Mouse (Mus musculus) embryo, embryonic 11 days (tissue): ENCODE results near the gene Rxfp3.
A peak's percentile ranks its signal among the peaks of the same experiment; 100 is the strongest.
"Not testable (repeated sequence)": the region's sequence is repeated elsewhere in the genome, so short reads cannot be mapped to it uniquely, and the experiment has no call there.

Experiments
- DNase-seq: peaks from one replicate; pipeline ENCODE4 v3.0.0-alpha.2; 2015

Gene Rxfp3

GRCm38 (mm10) chr15:11035947-11036474 is 1.8 kb downstream of the Rxfp3 start:
- peak; percentile 37 for DNase-seq

DNA sequence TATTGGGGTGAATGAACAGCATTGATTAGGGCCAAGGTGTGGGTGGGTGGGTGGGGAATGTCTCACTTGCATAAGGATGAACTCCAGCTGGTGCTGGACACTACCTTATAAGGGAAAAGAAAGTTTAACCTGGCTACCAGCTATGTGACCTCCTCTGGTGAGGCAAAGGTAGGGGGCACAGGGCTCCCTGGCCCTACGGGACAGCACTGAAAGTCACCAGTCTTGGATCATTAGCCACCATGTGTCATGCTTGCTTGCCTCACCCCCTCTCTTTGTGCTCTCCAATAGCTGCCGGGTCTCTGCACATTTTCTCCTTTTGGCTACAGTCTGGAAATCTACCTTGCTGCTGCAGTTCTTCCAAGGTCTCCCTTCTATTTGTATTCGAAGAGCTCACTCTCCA is 7.6 kb downstream of the Rxfp3 start:
- DNase-seq = no peak

DNA sequence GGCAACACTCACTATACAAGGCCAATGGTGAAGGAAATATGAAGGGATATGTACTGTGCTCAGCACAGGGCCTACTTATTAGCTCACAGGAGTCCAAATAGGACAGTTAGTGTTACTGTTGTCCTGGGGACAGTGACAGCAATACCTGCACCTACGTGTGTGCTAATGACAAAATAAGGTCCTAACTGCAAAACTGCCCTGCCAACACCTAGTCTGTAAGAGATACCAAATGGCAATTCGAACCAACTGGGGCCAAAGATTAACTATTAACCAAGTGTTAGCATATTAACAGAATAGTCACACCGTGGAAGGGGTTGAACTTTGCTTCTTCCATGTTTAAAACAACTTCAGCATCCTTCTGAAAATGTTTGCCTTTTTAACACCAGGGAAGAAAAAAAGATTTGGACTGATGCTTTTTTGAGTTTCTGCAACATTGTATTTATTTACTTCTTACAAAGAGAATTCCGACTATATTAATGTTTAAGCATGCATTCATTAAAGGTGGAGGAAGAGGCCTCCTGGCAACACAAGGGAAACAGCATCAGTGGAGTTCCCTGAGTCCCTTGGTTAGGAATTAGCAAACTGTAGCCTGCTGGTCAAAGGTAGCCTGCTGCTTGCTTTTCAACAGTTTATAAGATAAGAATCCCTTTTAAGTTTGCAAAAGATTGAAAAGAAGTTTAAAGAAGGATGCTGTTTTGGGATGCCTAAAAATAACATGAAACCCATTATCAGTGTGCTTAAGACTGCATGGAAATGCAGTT is 10.8 kb downstream of the Rxfp3 start:
- no peak for DNase-seq

DNA sequence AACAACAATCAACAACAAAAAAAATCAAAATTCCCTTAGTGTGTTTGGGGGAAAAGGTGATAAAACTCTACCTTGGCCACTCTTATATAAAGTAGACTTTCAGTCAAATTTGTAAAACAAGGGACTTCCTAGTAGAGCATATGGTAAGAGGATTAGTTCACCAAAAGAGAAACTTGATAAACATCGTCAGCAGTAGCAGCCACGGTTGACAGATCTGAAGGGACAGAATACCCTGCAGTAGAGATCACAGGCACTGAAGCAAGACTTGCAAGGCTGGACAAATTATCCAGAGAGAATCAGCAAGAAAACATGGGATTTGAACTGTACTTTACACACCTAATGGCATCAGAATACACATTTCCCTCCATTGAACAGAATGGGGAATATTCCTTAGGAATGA is 22.9 kb downstream of the Rxfp3 start:
- no peak for DNase-seq

DNA sequence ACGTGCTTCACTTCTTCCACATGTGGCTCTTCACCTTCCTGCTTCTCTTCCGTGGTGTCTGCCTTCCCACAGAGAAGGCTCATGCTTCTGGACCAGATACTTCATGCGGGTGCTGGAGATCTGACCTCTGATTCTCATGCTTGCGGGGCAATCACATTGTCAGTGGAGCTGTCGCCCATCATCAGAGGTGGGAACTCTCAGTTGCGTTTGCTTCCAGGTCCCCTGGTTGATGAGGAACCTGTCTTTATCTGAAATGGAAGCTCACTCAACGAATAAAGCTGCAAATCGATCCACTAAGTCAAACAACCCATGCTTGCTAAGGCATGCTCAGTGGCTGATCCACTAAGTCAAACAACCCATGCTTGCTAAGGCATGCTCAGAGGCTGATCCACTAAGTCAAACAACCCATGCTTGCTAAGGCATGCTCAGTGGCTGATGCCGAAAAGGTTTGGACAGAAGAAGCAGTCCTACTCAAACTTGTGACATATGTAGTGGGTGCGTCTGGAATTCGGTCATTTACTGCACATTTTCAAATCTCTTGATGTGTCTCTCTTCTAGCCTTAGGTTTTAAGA is 26.7 kb downstream of the Rxfp3 start:
- no peak for DNase-seq

DNA sequence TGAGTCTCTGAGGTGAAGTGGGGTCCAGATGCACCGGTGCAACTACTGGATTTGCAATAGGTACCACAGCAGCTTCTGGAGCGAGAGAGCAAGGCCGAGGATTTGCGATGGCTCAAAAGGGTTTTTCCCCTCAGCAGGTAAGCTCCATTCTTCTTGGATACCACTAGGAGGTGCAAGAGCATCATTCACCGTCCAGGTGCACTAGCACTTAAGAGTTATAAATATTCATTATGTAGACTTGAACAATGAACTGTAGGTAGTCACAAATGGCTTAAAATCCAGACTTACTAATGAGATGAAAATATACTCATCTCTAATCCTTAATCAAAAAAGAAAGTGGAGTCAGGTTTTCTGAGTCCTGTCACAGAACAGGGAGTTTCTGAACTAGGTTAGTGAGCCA is 29.0 kb downstream of the Rxfp3 start:
- DNase-seq = peak; percentile 35

GRCm38 (mm10) chr15:11004646-11005045 is 33.1 kb downstream of the Rxfp3 start:
- no peak for DNase-seq

GRCm38 (mm10) chr15:11003791-11004190 is 34.0 kb downstream of the Rxfp3 start:
- DNase-seq = no peak

- DNase-seq = no peak
Measured at GRCm38 (mm10) chr15:11000421-11000820, 37.4 kb downstream of the Rxfp3 start, which contains the start of gene Slc45a2. Gene Slc45a2, plus strand, starts transcription at chr15:11000721.

- DNase-seq = no peak
Measured at GRCm38 (mm10) chr15:10999832-11000231, 38.0 kb downstream of the Rxfp3 start.

DNA sequence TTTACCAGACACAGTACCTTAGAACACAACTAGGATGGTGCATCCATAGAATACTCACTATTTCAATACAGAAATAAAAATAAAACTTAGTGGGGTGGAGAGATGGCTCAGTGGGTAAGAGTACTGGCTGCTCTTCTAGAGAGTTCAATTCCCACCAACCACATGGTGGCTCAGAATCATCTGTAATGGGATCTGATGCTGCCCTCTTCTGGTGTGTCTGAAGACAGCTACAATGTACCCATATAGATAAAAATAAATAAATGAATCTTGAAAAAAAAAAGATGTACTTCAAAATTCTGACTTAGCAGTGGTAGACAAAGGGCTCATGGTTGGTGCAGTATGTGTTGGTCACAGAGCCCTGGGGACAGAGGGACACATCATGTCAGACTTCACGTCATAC is 46.2 kb downstream of the Rxfp3 start:
- no peak for DNase-seq

GRCm38 (mm10) chr15:10990411-10990810 is 47.4 kb downstream of the Rxfp3 start:
- DNase-seq = no peak

GRCm38 (mm10) chr15:10986477-10986876 is 51.3 kb downstream of the Rxfp3 start:
- not testable (repeated sequence) for DNase-seq

GRCm38 (mm10) chr15:10985756-10986155 is 52.0 kb downstream of the Rxfp3 start:
- DNase-seq = no peak
